Mouse (Mus musculus) lung, adult 2 months (tissue): ENCODE data around the gene Nfe2l1.

ENCODE experiments used
- CTCF ChIP-seq: fragments of 200-500 bp; IDR thresholded peaks from 2 replicates; pipeline ENCODE4 v1.5.1; 2011; ENCODE audit warnings: mild to moderate bottlenecking, low read length, control low read depth; ENCODE audit not compliant: insufficient read depth
- POLR2A ChIP-seq: fragments of 200-500 bp; IDR thresholded peaks from 2 replicates; pipeline ENCODE4 v1.6.1; 2011; ENCODE audit warnings: low read depth, mild to moderate bottlenecking, control low read depth, low read length, borderline replicate concordance; ENCODE audit errors: extremely low read depth

- TF ChIP-seq CTCF (no peak), POLR2A (no peak)
Measured at GRCm38 (mm10) chr11:96826481-96826880, 3.3 kb downstream of the Nfe2l1 start.
